Mouse (Mus musculus) ES-Bruce4 (cell line): ENCODE results near the gene Eps15. TPM values are rescaled to one million over a fixed set of nuclear protein-coding genes. Genes with fewer than 3 reads are reported as not detected.

ENCODE experiments used
- H3K27ac ChIP-seq: 2 replicates; pipeline ENCODE4 v1.5.1; 2012; ENCODE audit warnings: low read length, inconsistent platforms; ENCODE audit not compliant: insufficient read depth
- H3K27me3 ChIP-seq: 2 replicates; pipeline ENCODE4 v1.6.1; 2012; ENCODE audit warnings: mild to moderate bottlenecking, low read length, inconsistent platforms; ENCODE audit not compliant: control insufficient read depth, poor library complexity, insufficient read depth, severe bottlenecking
- H3K36me3 ChIP-seq: 2 replicates; pipeline ENCODE4 v1.6.1; 2012; ENCODE audit warnings: inconsistent platforms, mild to moderate bottlenecking, low read length, moderate library complexity; ENCODE audit not compliant: control insufficient read depth, poor library complexity, insufficient read depth, severe bottlenecking
- H3K4me1 ChIP-seq: one replicate; pipeline ENCODE4 v1.8.1; 2011; ENCODE audit warnings: low read length; ENCODE audit not compliant: control insufficient read depth, insufficient read depth
- H3K4me3 ChIP-seq: 2 replicates; pipeline ENCODE4 v1.5.1; 2011; ENCODE audit warnings: low read depth, mild to moderate bottlenecking, low read length
- H3K9ac ChIP-seq: 2 replicates; pipeline ENCODE4 v1.6.1; 2012; ENCODE audit warnings: low read depth, mild to moderate bottlenecking, inconsistent platforms; ENCODE audit not compliant: poor library complexity, severe bottlenecking
- H3K9me3 ChIP-seq: replicated peaks from 2 replicates; pipeline ENCODE4 v1.6.1; 2012; ENCODE audit warnings: mild to moderate bottlenecking, low read length, inconsistent platforms; ENCODE audit not compliant: control insufficient read depth, poor library complexity, insufficient read depth, severe bottlenecking
- CTCF ChIP-seq: IDR thresholded peaks from one replicate; pipeline ENCODE4 v1.8.1; 2011; ENCODE audit warnings: low read depth, low read length
- EP300 ChIP-seq: IDR thresholded peaks from 2 replicates; pipeline ENCODE4 v1.6.1; 2011; ENCODE audit warnings: low read depth, low read length; ENCODE audit not compliant: insufficient read depth
- POLR2A ChIP-seq: IDR thresholded peaks from one replicate; pipeline ENCODE4 v1.8.1; 2011; ENCODE audit warnings: low read length; ENCODE audit not compliant: insufficient read depth
- polyA plus RNA-seq: library from polyadenylated mRNA; stranded (reverse); fragments of >200 nt; gene quantifications from 2 replicates; pipeline ENCODE4 v1.2.4, GENCODE M21; 2011; ENCODE audit warnings: low read depth; ENCODE audit not compliant: missing spikeins, insufficient read depth, insufficient read length

Gene Eps15
- polyA plus RNA-seq, 1 experiment: 47.1 TPM

- Histone ChIP-seq H3K36me3 (no peaks in the 10 kb centered on the region), H3K4me3 (no peak overlapping the region), H3K9ac (no peak overlapping the region), H3K27me3 (no peaks in the 10 kb centered on the region), H3K4me1 (peaks cover 5% of the 10 kb centered on the region), H3K27ac (no peak overlapping the region), H3K9me3 (no peaks in the 10 kb centered on the region)
- no peak for TF ChIP-seq EP300
- no peak for TF ChIP-seq POLR2A
- TF ChIP-seq CTCF: no peak
Observed at GRCm38 (mm10) chr4:109253664-109254151, 26.4 kb upstream of the Eps15 start.

DNA sequence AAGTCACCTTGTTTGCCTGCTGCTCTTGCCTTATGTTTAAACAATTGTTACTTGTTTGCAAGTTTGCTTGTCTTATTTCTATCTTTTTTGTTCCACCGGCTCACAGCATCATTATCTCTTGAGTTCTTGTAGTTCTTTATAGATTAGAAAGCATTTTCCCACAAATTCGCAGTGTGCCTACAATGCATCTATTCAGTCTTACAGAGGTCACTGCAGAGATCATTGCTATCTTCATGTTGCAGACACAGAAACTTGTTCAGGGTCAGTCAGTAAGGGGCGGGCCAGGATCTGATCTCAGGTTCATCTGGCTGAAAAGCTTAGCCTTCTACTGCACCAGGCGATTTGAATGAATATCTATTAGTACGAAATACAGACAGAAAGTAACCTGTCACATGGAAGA, 25.6 kb upstream of the Eps15 start:
- Histone ChIP-seq H3K4me3 (no peak overlapping the region), H3K9ac (no peak overlapping the region), H3K27ac (no peak overlapping the region), H3K36me3 (no peaks in the 10 kb centered on the region), H3K4me1 (peaks cover 5% of the 10 kb centered on the region), H3K9me3 (no peaks in the 10 kb centered on the region), H3K27me3 (no peaks in the 10 kb centered on the region)
- TF ChIP-seq POLR2A (no peak), CTCF (no peak)

DNA sequence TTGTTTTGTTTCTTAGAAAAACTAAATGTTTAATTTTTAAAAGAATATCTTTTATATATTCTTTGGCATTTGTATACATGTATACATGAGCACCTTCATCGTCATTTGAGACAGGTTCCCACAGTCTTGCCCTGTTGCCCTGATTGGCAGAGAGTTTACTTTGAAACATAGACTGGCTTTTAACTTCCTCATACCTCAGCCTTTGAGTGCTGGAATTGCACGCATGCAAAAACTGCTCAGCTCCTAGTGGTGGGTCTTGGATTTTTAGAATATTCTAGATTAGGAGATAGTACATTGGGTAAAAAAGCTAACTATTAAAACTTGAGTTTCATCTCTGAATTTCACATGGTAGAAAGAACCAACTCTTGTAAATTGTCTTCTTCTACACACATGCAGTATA, 24.7 kb upstream of the Eps15 start:
- TF ChIP-seq EP300 (no peak), CTCF (no peak), POLR2A (no peak)
- Histone ChIP-seq H3K4me1 (peaks cover 5% of the 10 kb centered on the region), H3K27me3 (no peaks in the 10 kb centered on the region), H3K9ac (no peak overlapping the region), H3K27ac (no peak overlapping the region), H3K9me3 (no peaks in the 10 kb centered on the region), H3K36me3 (no peaks in the 10 kb centered on the region), H3K4me3 (no peak overlapping the region)

DNA sequence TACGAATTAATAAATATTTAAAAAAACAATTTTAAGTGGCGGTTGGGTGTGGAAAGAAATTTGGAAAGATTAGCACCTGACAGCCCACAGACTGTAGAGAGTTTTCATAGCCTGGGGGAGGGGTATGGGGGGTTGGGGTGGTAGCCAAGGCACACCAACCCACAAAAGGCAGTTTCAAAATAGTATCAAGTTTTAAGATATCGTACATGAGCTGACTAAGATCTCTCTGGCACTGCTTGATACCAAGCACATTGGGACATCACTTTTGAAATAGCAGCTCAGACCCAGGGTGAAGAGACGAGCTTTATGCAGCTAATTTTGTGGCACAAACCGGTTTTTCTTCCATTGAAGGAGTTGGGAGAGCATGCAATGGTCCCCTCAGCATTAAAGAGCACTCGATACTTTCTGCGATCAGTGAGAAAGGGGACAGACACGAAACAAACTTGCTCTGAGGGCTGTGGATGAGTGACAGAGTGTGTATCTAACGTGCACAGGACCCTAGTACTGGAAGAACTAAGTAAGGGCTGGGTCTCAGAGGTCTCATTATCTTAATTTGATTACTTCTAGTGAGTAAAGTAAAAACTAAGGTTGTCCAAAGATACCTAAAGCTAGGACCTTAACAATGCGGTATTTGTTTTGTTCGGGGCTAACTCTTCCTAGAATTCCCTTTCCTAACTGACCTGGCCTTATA, 24.2 kb upstream of the Eps15 start:
- H3K9ac ChIP-seq: no peak overlapping the region
- no peaks in the 10 kb centered on the region for H3K36me3 ChIP-seq
- H3K4me3 ChIP-seq: no peak overlapping the region
- no peaks in the 10 kb centered on the region for H3K27me3 ChIP-seq
- no peak overlapping the region for H3K27ac ChIP-seq
- TF ChIP-seq EP300: no peak
- TF ChIP-seq POLR2A: no peak
- no peak for TF ChIP-seq CTCF
- H3K4me1 ChIP-seq: peaks cover 5% of the 10 kb centered on the region
- no peaks in the 10 kb centered on the region for H3K9me3 ChIP-seq

GRCm38 (mm10) chr4:109256791-109257190, 23.3 kb upstream of the Eps15 start:
- Histone ChIP-seq H3K4me1 (peaks cover 4% of the 10 kb centered on the region), H3K4me3 (no peak overlapping the region), H3K9me3 (no peaks in the 10 kb centered on the region), H3K9ac (no peak overlapping the region), H3K27me3 (no peaks in the 10 kb centered on the region), H3K27ac (no peak overlapping the region), H3K36me3 (no peaks in the 10 kb centered on the region)
- TF ChIP-seq POLR2A: no peak
- no peak for TF ChIP-seq EP300

- no peak overlapping the region for H3K9ac ChIP-seq
- H3K27ac ChIP-seq: no peak overlapping the region
- H3K27me3 ChIP-seq: no peaks in the 10 kb centered on the region
- no peak overlapping the region for H3K4me3 ChIP-seq
- H3K4me1 ChIP-seq: peaks cover 2% of the 10 kb centered on the region
- no peaks in the 10 kb centered on the region for H3K36me3 ChIP-seq
- H3K9me3 ChIP-seq: no peaks in the 10 kb centered on the region
- no peak for TF ChIP-seq EP300
- TF ChIP-seq POLR2A: no peak
- no peak for TF ChIP-seq CTCF
Observed at GRCm38 (mm10) chr4:109257639-109258038, 22.4 kb upstream of the Eps15 start.
